Mouse (Mus musculus) stomach, embryonic 15.5 days (tissue): ENCODE measurements around the gene Pip5k1c. TPM values are rescaled to one million over a fixed set of nuclear protein-coding genes. Genes with fewer than 3 reads are reported as not detected.

Experiments used
- ATAC-seq: fragments of 200-750 bp; cut with Nextera tagmentation; 2 replicates; pipeline ENCODE4 v1.8.0; 2017; ENCODE audit warnings: low read depth, moderate number of reproducible peaks, moderate TSS enrichment; ENCODE audit not compliant: insufficient read depth, low FRiP score
- H3K27ac ChIP-seq: fragments of 300-500 bp; sonication (generic); 2 replicates; pipeline ENCODE4 v1.5.1; 2015; ENCODE audit warnings: mild to moderate bottlenecking, inconsistent platforms
- H3K27me3 ChIP-seq: fragments of 300-500 bp; sonication (generic); replicated peaks from 2 replicates; pipeline ENCODE4 v1.6.1; 2015; ENCODE audit warnings: inconsistent platforms
- H3K36me3 ChIP-seq: fragments of 300-500 bp; sonication (generic); 2 replicates; pipeline ENCODE4 v1.6.1; 2015; ENCODE audit warnings: inconsistent platforms
- H3K4me1 ChIP-seq: fragments of 300-500 bp; sonication (generic); 2 replicates; pipeline ENCODE4 v1.6.1; 2015; ENCODE audit warnings: inconsistent platforms
- H3K4me2 ChIP-seq: fragments of 300-500 bp; sonication (generic); 2 replicates; pipeline ENCODE4 v1.6.1; 2015; ENCODE audit warnings: mild to moderate bottlenecking, inconsistent platforms
- H3K4me3 ChIP-seq: fragments of 300-500 bp; sonication (generic); replicated peaks from 2 replicates; pipeline ENCODE4 v1.5.1; 2015; ENCODE audit warnings: inconsistent platforms
- H3K9ac ChIP-seq: fragments of 300-500 bp; sonication (generic); 2 replicates; pipeline ENCODE4 v1.6.1; 2015; ENCODE audit warnings: inconsistent platforms
- H3K9me3 ChIP-seq: fragments of 300-500 bp; sonication (generic); 2 replicates; pipeline ENCODE4 v1.6.1; 2016; ENCODE audit warnings: inconsistent platforms
- WGBS: fragments of 180-500 bp; shearing (Covaris S2); methylation state at CpG from one replicate; pipeline ENCODE4 v1.1.7; 2015; 5-methylcytosine and 5-hydroxymethylcytosine counted together
- polyA plus RNA-seq: library from polyadenylated mRNA; unstranded; fragments of >200 nt; fragmentation: Nextera tagmentation; extraction: Ambion mirVana; gene quantifications from 2 replicates; pipeline ENCODE4 v1.2.1, GENCODE M21; 2015

The Pip5k1c gene
- polyA plus RNA-seq, 1 experiment from 2014 or later: 43.1 TPM

DNA sequence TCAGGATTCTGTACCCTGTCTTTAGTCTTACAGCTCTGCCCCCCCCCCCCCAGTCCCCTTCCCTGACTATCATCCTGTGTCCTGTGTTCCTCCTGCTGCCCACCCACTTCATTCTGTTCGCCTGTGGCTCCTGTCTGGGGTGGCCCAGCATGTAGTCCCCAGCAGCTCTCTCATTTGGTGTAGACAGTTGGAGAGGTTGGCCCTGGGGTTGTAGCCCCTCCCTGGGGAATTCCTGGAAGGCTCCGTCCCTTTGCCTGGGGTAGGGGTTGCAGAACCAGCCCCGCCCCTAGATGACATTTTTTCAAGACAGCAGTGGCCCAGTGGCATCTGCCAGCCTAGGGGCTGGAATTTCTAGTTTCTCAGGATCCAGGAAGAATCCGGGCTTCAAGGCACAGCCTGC lies 65.4 kb downstream of the Pip5k1c start:
- Histone ChIP-seq H3K4me1 (peaks cover 32% of the 10 kb centered on the region), H3K9me3 (no peaks in the 10 kb centered on the region), H3K9ac (peak overlapping the region; percentile 76; the same call in 1 of the 2 replicates), H3K36me3 (no peaks in the 10 kb centered on the region), H3K27ac (0 out of 2 replicates have a peak overlapping the region, but pooled peaks have one; percentile 23), H3K27me3 (no peaks in the 10 kb centered on the region; the same call in 1 of the 2 replicates), H3K4me3 (peak overlapping the region; percentile 83), H3K4me2 (peak overlapping the region; percentile 99)
- no peak for ATAC-seq
- 32% methylated on average over 4 of the region's 4 CpGs for WGBS

DNA sequence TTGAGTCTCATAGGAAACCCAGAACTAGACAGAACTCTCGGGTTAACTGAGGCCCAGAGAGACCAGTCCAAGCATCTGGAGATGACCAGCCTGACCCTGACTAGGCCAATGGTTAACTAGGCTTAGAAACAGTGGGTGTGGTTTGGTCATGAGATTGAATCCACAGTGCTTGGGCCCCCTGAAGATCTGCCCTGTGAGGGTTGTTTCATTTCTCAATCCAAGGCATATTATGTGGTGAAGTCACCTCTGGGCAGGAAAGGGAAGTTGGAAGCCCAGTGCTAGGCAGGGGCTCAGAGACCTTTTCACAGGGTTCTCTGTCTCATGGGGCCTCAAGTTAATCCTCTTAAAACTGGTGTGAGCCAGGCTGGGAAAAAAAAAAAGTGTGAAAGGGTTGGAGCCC lies 66.1 kb downstream of the Pip5k1c start:
- no peak for ATAC-seq

DNA sequence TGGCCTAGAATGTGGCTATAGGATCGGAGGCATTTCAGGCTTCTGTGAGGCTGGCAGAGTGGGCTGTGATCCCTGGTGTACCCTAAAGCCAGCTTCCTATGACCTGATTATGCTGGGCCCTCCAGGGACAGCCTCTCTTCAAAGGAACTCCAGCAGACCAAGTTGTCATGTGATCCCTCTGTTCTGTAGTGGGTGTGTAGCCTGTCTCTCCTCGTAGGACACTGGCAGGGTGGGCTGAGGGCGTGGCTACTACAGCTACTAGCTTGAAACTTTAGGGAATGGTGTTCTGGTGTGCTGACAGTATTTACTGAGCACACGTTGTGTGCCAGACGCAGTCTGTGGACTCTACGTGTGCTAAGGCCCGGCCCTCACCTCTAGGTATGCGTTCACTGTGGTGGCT lies 68.0 kb downstream of the Pip5k1c start:
- H3K9ac ChIP-seq: no peak overlapping the region
- no peaks in the 10 kb centered on the region for H3K36me3 ChIP-seq
- WGBS: 55% methylated on average over 8 of the region's 8 CpGs
- no peak overlapping the region for H3K4me3 ChIP-seq
- H3K27ac ChIP-seq: no peak overlapping the region
- peaks cover 57% of the 10 kb centered on the region for H3K4me1 ChIP-seq
- H3K4me2 ChIP-seq: no peak overlapping the region
- ATAC-seq: no peak
- no peaks in the 10 kb centered on the region; the same call in 1 of the 2 replicates for H3K27me3 ChIP-seq
- H3K9me3 ChIP-seq: no peaks in the 10 kb centered on the region

More for the DNA sequence above, 66.1 kb downstream of the Pip5k1c start:
- Histone ChIP-seq H3K4me1 (peaks cover 38% of the 10 kb centered on the region), H3K36me3 (no peaks in the 10 kb centered on the region), H3K27ac (0 out of 2 replicates have a peak overlapping the region, but pooled peaks have one; percentile 23), H3K27me3 (no peaks in the 10 kb centered on the region; the same call in 1 of the 2 replicates), H3K9ac (no peak overlapping the region; the same call in 1 of the 2 replicates), H3K4me3 (no peak overlapping the region; the same call in 1 of the 2 replicates), H3K4me2 (peak overlapping the region; percentile 99), H3K9me3 (no peaks in the 10 kb centered on the region)
- 58% methylated on average over 1 of the region's 1 CpGs for WGBS

DNA sequence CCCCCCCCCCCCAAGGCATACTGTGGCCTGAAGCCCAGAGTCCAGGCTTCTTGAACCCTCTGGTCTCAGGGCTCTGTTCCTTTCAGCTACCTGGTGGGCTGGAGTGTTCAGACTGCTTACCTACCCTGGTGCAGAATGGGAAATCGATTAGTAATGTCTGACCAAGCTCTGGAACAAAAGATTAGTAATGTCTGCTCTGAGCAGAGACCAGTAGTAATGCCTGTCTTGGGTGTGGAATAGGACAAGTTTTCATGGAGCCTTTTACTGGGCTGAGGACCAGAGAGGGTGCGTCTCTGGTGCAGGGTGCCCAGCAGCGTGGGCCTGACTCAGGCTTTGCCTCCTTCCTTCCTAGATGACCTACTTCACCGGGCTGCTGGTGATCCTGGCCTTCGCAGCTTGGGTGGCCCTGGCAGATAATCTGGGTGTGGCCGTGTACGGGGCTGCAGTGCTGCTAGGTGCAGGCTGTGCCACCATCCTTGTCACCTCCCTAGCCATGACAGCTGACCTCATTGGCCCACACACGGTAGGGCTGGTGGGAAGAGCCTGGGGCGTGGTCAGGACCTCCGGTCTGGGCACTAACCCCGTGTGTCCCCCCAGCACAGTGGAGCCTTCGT lies 69.7 kb downstream of the Pip5k1c start:
- H3K9ac ChIP-seq: no peak overlapping the region
- H3K4me3 ChIP-seq: no peak overlapping the region; the same call in 1 of the 2 replicates
- ATAC-seq: peak; percentile 51
- WGBS: 59% methylated on average over 12 of the region's 12 CpGs
- no peaks in the 10 kb centered on the region; the same call in 1 of the 2 replicates for H3K27me3 ChIP-seq
- H3K36me3 ChIP-seq: peaks cover 8% of the 10 kb centered on the region
- H3K4me1 ChIP-seq: peaks cover 55% of the 10 kb centered on the region
- H3K27ac ChIP-seq: peak overlapping the region; percentile 75
- H3K4me2 ChIP-seq: peak overlapping the region; percentile 55
- no peaks in the 10 kb centered on the region for H3K9me3 ChIP-seq

DNA sequence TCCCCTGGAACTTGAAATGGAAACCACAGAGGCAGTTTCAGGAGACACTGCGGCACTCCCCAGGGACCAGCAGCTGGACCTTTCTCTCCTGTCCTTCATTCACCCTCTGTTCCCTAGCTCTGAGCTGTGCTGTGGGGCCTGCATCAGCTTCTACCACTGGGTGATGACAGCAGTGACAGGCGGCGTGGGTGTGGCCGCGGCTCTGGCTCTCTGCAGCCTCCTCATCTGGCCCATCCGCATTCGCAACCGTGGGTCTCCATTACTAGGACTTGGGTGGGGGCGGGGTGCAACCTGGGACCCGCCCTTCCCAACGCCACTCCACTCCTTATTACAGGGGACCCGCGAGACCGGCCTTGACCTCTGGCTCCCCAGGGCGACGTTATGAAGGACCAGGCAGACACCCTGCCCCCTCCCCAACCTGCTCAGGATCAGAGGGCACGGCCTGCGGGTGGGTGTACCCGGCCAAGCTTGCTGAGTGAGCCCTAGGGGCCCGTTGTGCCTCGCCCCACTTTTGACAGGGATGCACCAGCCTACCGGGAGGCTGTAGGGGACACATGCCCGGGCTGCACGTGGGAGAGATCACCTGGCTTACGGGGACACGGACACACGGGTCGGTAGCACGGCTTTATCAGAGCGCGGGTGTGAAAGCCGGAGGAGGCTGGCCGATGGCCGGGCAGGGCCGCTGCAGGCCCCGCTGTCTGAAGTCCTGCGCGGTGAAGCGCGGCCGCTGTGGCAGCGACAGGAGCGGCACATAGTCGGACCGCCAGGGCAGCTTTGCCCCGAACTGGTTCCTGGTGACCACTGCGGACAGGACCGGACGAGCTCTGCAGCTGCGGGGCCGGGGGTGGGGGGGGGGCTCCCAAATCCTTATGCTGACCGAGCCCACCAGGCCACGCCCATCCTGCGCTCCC lies 70.9 kb downstream of the Pip5k1c start:
- Histone ChIP-seq H3K9ac (no peak overlapping the region), H3K9me3 (no peaks in the 10 kb centered on the region), H3K4me3 (peak overlapping the region; percentile 26), H3K4me2 (peak overlapping the region; percentile 55), H3K36me3 (peaks cover 21% of the 10 kb centered on the region), H3K4me1 (peaks cover 48% of the 10 kb centered on the region), H3K27ac (peak overlapping the region; percentile 75), H3K27me3 (no peaks in the 10 kb centered on the region; the same call in 1 of the 2 replicates)
- ATAC-seq: no peak
- 19% methylated on average over 54 of the region's 54 CpGs for WGBS

DNA sequence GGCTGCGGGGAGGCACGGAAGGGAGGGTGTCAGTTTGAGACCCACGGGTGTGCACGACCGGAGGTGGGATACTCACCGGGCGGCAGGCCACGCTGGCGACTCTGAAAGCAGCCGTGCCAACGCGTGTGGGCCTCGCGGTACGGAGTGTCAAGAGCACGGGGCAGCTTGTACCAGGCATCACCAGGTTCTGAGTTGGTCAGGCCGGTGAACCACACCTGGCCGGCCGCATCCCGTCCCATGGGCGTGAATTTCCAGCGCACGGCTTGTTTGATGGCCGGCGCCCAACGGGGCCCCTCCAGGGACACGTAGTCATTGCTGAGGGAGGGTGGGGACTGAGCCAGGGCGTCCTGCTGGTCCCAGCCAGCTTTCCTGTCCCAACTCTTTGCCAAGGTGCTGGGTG lies 71.9 kb downstream of the Pip5k1c start:
- Histone ChIP-seq H3K4me3 (peak overlapping the region; percentile 26), H3K4me1 (peaks cover 39% of the 10 kb centered on the region), H3K4me2 (peak overlapping the region; percentile 55), H3K9ac (no peak overlapping the region), H3K9me3 (no peaks in the 10 kb centered on the region), H3K27ac (peak overlapping the region; percentile 38; the same call in 1 of the 2 replicates), H3K27me3 (no peaks in the 10 kb centered on the region; the same call in 1 of the 2 replicates), H3K36me3 (peaks cover 30% of the 10 kb centered on the region)
- WGBS: 17% methylated on average over 28 of the region's 28 CpGs
- 0 out of 2 replicates have a peak, but pooled peaks have one; percentile 6 for ATAC-seq

DNA sequence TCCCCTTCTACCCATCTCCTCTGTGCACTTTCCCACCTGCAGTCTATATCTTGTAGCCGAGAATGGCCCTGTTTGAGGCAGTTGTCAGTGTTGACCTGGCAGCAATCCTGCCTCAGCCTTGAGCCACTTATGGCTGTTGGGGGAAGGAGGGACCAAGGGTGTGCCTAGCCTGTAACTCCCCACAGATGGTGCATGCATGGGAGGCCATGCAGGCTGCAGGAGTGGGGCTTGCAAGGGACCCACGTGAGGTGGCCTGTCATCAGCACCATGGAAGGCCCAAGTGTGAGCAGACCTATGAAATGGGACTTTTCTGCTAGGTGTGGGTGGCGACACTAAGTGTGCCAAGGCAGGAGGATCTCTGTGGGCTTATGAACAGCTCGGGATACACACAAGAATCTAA lies 72.3 kb downstream of the Pip5k1c start:
- no peak overlapping the region for H3K4me3 ChIP-seq
- WGBS: 32% methylated on average over 4 of the region's 4 CpGs
- no peak for ATAC-seq
- peak overlapping the region; percentile 38; the same call in 1 of the 2 replicates for H3K27ac ChIP-seq
- peaks cover 35% of the 10 kb centered on the region for H3K36me3 ChIP-seq
- H3K9ac ChIP-seq: no peak overlapping the region
- no peaks in the 10 kb centered on the region; the same call in 1 of the 2 replicates for H3K27me3 ChIP-seq
- peak overlapping the region; percentile 55; the same call in 1 of the 2 replicates for H3K4me2 ChIP-seq
- no peaks in the 10 kb centered on the region for H3K9me3 ChIP-seq
- H3K4me1 ChIP-seq: peaks cover 39% of the 10 kb centered on the region

DNA sequence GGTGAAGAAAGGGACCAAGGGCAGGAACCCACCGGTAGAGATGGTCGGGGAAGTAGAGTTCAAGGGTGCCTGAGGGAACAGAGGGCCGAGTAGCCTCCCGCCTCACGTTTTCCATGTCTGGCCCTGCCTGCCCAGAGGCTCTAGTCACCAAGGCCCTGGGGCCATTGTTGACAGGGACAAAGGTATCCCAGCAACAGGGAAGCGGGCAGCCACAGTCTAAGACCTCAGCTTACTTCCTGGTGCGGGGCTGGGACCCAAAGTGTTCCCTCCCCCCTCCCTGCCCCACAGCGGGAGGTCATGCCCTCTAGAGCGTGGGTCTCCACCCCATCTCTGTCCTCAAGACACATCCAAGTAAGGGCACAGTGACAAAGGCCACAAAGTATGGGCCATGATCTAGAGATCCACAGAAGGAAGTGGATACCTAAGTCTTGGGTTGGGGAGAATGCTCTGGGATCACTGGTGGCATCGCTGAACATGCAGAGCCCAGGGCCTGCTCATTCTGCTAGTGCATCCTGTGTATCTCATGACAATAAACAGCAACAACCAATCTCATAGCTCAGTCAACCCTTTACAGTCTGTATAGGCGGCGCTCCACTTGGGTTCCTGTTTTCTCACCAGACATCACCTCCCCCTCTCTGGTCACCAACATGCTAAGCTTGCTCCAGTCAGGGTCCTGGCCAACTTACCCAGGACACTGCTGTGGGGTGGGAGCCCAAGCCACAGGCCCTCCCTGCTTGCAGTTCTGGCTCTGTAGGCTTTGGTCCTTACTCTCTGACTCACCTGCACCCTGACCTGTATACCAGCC lies 73.1 kb downstream of the Pip5k1c start, which contains the start of gene 4930404N11Rik:
4930404N11Rik (minus strand) TSS at position 145 of the 805 bp plus-strand sequence.
- no peak for ATAC-seq
- Histone ChIP-seq H3K9me3 (no peaks in the 10 kb centered on the region), H3K4me3 (peak within 1 kb of the TSS; percentile 26), H3K9ac (peak within 1 kb of the TSS; percentile 5; the same call in 1 of the 2 replicates), H3K4me2 (peak within 1 kb of the TSS; percentile 55), H3K27ac (peak within 1 kb of the TSS; percentile 51; the same call in 1 of the 2 replicates), H3K4me1 (peaks cover 38% of the 10 kb centered on the region), H3K27me3 (no peaks in the 10 kb centered on the region; the same call in 1 of the 2 replicates), H3K36me3 (peaks cover 43% of the 10 kb centered on the region)
- 34% methylated on average over 12 of the region's 12 CpGs for WGBS

DNA sequence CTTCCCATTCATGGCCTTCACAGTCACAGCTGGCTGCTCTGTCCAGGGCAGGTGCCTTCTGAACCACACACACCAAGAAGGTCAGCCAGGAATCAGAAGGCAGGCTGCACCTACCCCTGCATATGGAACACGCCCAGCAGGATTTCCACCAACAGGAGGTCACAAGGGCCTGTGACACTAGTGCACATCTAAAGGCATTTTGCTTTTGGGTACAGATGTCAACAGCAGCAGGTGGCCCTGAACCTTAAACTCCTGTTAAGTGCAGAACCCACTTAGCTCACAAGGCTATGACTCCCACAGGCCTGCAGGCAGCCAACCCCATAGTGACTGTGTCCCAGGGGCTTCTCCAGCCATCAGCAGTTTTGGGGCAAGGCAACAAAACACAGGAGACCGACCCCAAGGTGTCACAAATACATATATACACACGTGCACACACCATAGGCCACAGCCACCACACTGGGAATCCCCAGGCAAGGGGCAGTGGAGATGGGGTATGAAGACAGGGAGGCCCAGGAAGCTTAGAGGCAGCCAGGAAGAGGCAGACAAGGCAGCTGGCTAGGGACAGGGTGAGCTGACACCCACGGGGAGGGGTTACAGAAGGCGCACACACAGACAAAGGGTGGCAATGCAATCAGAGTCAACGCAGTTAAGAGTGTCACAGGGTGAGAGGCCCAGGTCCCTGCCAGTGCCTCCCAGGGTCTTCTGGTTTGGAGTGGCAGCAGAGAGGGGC lies 73.9 kb downstream of the Pip5k1c start:
- Histone ChIP-seq H3K4me2 (no peak overlapping the region), H3K9ac (no peak overlapping the region), H3K27me3 (no peaks in the 10 kb centered on the region; the same call in 1 of the 2 replicates), H3K4me1 (peaks cover 37% of the 10 kb centered on the region), H3K4me3 (no peak overlapping the region), H3K36me3 (peaks cover 50% of the 10 kb centered on the region), H3K27ac (peak overlapping the region; percentile 51; the same call in 1 of the 2 replicates), H3K9me3 (no peaks in the 10 kb centered on the region)
- ATAC-seq: no peak
- 72% methylated on average over 6 of the region's 6 CpGs for WGBS

DNA sequence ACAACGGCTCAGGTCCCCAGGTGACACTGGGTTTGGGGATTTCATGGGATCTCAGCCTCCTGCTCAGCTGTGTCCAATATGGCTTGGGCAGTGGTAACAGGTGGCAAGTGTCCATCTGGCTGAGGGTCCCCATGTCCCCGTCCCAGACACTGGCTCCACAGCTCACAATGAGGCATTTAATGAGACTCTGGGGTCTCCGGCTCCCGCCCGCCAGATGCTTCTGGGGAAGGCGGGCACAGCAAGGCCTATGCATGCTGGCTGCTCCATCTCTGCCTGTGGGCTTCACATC lies 74.4 kb downstream of the Pip5k1c start:
- H3K9me3 ChIP-seq: no peaks in the 10 kb centered on the region
- H3K4me3 ChIP-seq: no peak overlapping the region
- ATAC-seq: no peak
- H3K9ac ChIP-seq: no peak overlapping the region
- H3K4me2 ChIP-seq: no peak overlapping the region
- H3K4me1 ChIP-seq: peaks cover 37% of the 10 kb centered on the region
- WGBS: 89% methylated on average over 6 of the region's 6 CpGs
- H3K27me3 ChIP-seq: no peaks in the 10 kb centered on the region; the same call in 1 of the 2 replicates
- peaks cover 54% of the 10 kb centered on the region for H3K36me3 ChIP-seq
- no peak overlapping the region for H3K27ac ChIP-seq
